Mouse (Mus musculus): ENCODE data around the gene Bpifc. TPM values are rescaled to one million over a fixed set of nuclear protein-coding genes. Genes with fewer than 3 reads are reported as not detected.
A peak's percentile ranks its signal among the peaks of the same experiment; 100 is the strongest.

Gene Bpifc
- polyA plus RNA-seq, 1 experiment from 2014 or later, result not detected

GRCm38 (mm10) chr10:85936280-85936965, 75.3 kb downstream of the Bpifc start:
- Histone ChIP-seq H3K9me3 (replicated peaks) (no peaks in the 10 kb centered on the region; the same call in 1 of the 2 replicates), H3K36me3 (ENCODE audit: poor library complexity, severe bottlenecking) (peaks cover 63% of the 10 kb centered on the region), H3K4me3 (no peak overlapping the region), H3K4me1 (no peaks in the 10 kb centered on the region), H3K9ac (no peak overlapping the region), H3K4me2 (no peak overlapping the region), H3K27me3 (no peaks in the 10 kb centered on the region), H3K27ac (no peak overlapping the region)
- no peak for ATAC-seq
- 93% methylated on average over 6 of the region's 6 CpGs for WGBS

- ATAC-seq, result no peak
- H3K27me3 ChIP-seq, result peaks cover 19% of the 10 kb centered on the region; the same call in 1 of the 2 replicates
- H3K27ac ChIP-seq, result no peak overlapping the region
- 93% methylated on average over 11 of the region's 11 CpGs for WGBS
- no peak overlapping the region for H3K4me3 ChIP-seq
- no peak overlapping the region for H3K9ac ChIP-seq
- H3K9me3 ChIP-seq (replicated peaks), result no peaks in the 10 kb centered on the region
- peaks cover 17% of the 10 kb centered on the region for H3K4me1 ChIP-seq
- H3K4me2 ChIP-seq, result no peak overlapping the region
- no peaks in the 10 kb centered on the region for H3K36me3 ChIP-seq (ENCODE audit: poor library complexity, severe bottlenecking)
These were observed 81.7 kb downstream of the Bpifc start for GRCm38 (mm10) chr10:85929962-85930361.

- H3K4me2 ChIP-seq, result peak overlapping the region; percentile 82
- H3K4me1 ChIP-seq, result peaks cover 17% of the 10 kb centered on the region
- H3K27me3 ChIP-seq, result peaks cover 19% of the 10 kb centered on the region; the same call in 1 of the 2 replicates
- no peaks in the 10 kb centered on the region for H3K9me3 ChIP-seq (replicated peaks)
- peak overlapping the region; percentile 72 for H3K9ac ChIP-seq
- H3K27ac ChIP-seq, result no peak overlapping the region
- WGBS, result 39% methylated on average over 11 of the region's 11 CpGs
- no peaks in the 10 kb centered on the region for H3K36me3 ChIP-seq (ENCODE audit: poor library complexity, severe bottlenecking)
- ATAC-seq, result 0 out of 2 replicates have a peak, but pooled peaks have one; percentile 30
- peak overlapping the region; percentile 57 for H3K4me3 ChIP-seq
These were observed 82.5 kb downstream of the Bpifc start for GRCm38 (mm10) chr10:85929208-85929591.

- no peaks in the 10 kb centered on the region for H3K36me3 ChIP-seq (ENCODE audit: poor library complexity, severe bottlenecking)
- peaks cover 19% of the 10 kb centered on the region; the same call in 1 of the 2 replicates for H3K27me3 ChIP-seq
- H3K9ac ChIP-seq, result peak overlapping the region; percentile 72
- no peaks in the 10 kb centered on the region for H3K9me3 ChIP-seq (replicated peaks)
- no peak overlapping the region for H3K27ac ChIP-seq
- H3K4me3 ChIP-seq, result peak overlapping the region; percentile 57
- H3K4me2 ChIP-seq, result peak overlapping the region; percentile 82
- ATAC-seq, result peak; percentile 92
- peaks cover 17% of the 10 kb centered on the region for H3K4me1 ChIP-seq
- WGBS, result under 1% methylated on average over 61 of the region's 63 CpGs
These were observed 83.0 kb downstream of the Bpifc start for GRCm38 (mm10) chr10:85928499-85929207.

GRCm38 (mm10) chr10:85927676-85928445, 83.8 kb downstream of the Bpifc start, which contains the start of gene Ascl4:
TSS of gene Ascl4 (plus strand) at chr10:85927681.
- H3K9ac ChIP-seq, result peak within 1 kb of the TSS; percentile 72
- ATAC-seq, result no peak; the same call in none of the 2 replicates
- peaks cover 24% of the 10 kb centered on the region; the same call in 1 of the 2 replicates for H3K27me3 ChIP-seq
- H3K27ac ChIP-seq, result no peak within 1 kb of the TSS
- H3K4me3 ChIP-seq, result peak within 1 kb of the TSS; percentile 57
- under 1% methylated on average over 23 of the region's 23 CpGs for WGBS
- no peaks in the 10 kb centered on the region for H3K36me3 ChIP-seq (ENCODE audit: poor library complexity, severe bottlenecking)
- no peaks in the 10 kb centered on the region for H3K9me3 ChIP-seq (replicated peaks)
- H3K4me1 ChIP-seq, result peaks cover 17% of the 10 kb centered on the region
- H3K4me2 ChIP-seq, result peak within 1 kb of the TSS; percentile 82

- peak within 1 kb of the TSS; percentile 75 for H3K4me2 ChIP-seq
- no peaks in the 10 kb centered on the region for H3K9me3 ChIP-seq (replicated peaks)
- H3K4me1 ChIP-seq, result peaks cover 16% of the 10 kb centered on the region
- ATAC-seq, result peak; percentile 99
- H3K36me3 ChIP-seq (ENCODE audit: poor library complexity, severe bottlenecking), result peaks cover 27% of the 10 kb centered on the region
- under 1% methylated on average over 84 of the region's 90 CpGs for WGBS
- peak within 1 kb of the TSS; percentile 91 for H3K9ac ChIP-seq
- peaks cover 13% of the 10 kb centered on the region; the same call in 1 of the 2 replicates for H3K27me3 ChIP-seq
- peak within 1 kb of the TSS; percentile 81 for H3K27ac ChIP-seq
- peak within 1 kb of the TSS; percentile 98 for H3K4me3 ChIP-seq
These were observed 95.0 kb downstream of the Bpifc start, which contains the start of gene Prdm4 for GRCm38 (mm10) chr10:85916498-85917309. TSS of gene Prdm4 (minus strand) at chr10:85917142.

Other genes with a start within 250 kb of the Bpifc start
- gene Pwp1, start 182.4 kb downstream of the Bpifc start, polyA plus RNA-seq (2015; fragmentation: Nextera tagmentation; extraction: Ambion mirVana), result 79.9 and 86.4 TPM in 2 replicates
- gene Prdm4, start 94.8 kb downstream of the Bpifc start, polyA plus RNA-seq (2015; fragmentation: Nextera tagmentation; extraction: Ambion mirVana), result 18.5 and 20.1 TPM in 2 replicates
- 0.41 and 0.48 TPM in 2 replicates for gene Ascl4, start 84.2 kb downstream of the Bpifc start, polyA plus RNA-seq (2015; fragmentation: Nextera tagmentation; extraction: Ambion mirVana)
- gene Rtcb, start 54.1 kb downstream of the Bpifc start, polyA plus RNA-seq (2015; fragmentation: Nextera tagmentation; extraction: Ambion mirVana), result 185 and 201 TPM in 2 replicates
- 13.3 and 14.8 TPM in 2 replicates for gene Fbxo7, start 10.1 kb upstream of the Bpifc start, polyA plus RNA-seq (2015; fragmentation: Nextera tagmentation; extraction: Ambion mirVana)